Mouse (Mus musculus): ENCODE data around the gene Sesn2.
"Not testable (repeated sequence)": the region's sequence is repeated elsewhere in the genome, so short reads cannot be mapped to it uniquely, and the experiment has no call there.

The Sesn2 gene

GRCm38 (mm10) chr4:132513395-132514273, 3.3 kb upstream of the Sesn2 start:
- DNase-seq (ENCODE audit: low spot score): no peak

GRCm38 (mm10) chr4:132512080-132512479, 1.8 kb upstream of the Sesn2 start:
- no peak for DNase-seq (ENCODE audit: low spot score)

- peak; percentile 83 for DNase-seq (ENCODE audit: low spot score)
These were observed 542 bp downstream of the Sesn2 start for GRCm38 (mm10) chr4:132509621-132510296.

- DNase-seq (ENCODE audit: low spot score): no peak
These were observed 3.1 kb downstream of the Sesn2 start for GRCm38 (mm10) chr4:132507210-132507609.

GRCm38 (mm10) chr4:132506250-132506649, 4.1 kb downstream of the Sesn2 start:
- no peak for DNase-seq (ENCODE audit: low spot score)

GRCm38 (mm10) chr4:132505800-132506199, 4.5 kb downstream of the Sesn2 start:
- no peak for DNase-seq (ENCODE audit: low spot score)

- no peak for DNase-seq (ENCODE audit: low spot score)
These were observed 5.1 kb downstream of the Sesn2 start for GRCm38 (mm10) chr4:132505034-132505738.

- DNase-seq (ENCODE audit: low spot score): no peak
These were observed 7.0 kb downstream of the Sesn2 start for GRCm38 (mm10) chr4:132503344-132503743.

- DNase-seq (ENCODE audit: low spot score): no peak
These were observed 8.7 kb downstream of the Sesn2 start for GRCm38 (mm10) chr4:132501639-132502038.

- no peak for DNase-seq (ENCODE audit: low spot score)
These were observed 15.9 kb downstream of the Sesn2 start for GRCm38 (mm10) chr4:132494271-132494918.

- no peak for DNase-seq (ENCODE audit: low spot score)
These were observed 17.9 kb downstream of the Sesn2 start for GRCm38 (mm10) chr4:132492178-132493060.

GRCm38 (mm10) chr4:132491748-132492147, 18.6 kb downstream of the Sesn2 start:
- DNase-seq (ENCODE audit: low spot score): no peak

- DNase-seq (ENCODE audit: low spot score): no peak
These were observed 19.2 kb downstream of the Sesn2 start for GRCm38 (mm10) chr4:132491057-132491456.

- DNase-seq (ENCODE audit: low spot score): no peak
These were observed 19.9 kb downstream of the Sesn2 start for GRCm38 (mm10) chr4:132490273-132491010.

GRCm38 (mm10) chr4:132488976-132489375, 21.3 kb downstream of the Sesn2 start:
- no peak for DNase-seq (ENCODE audit: low spot score)

GRCm38 (mm10) chr4:132488521-132488920, 21.8 kb downstream of the Sesn2 start:
- DNase-seq (ENCODE audit: low spot score): no peak

- DNase-seq (ENCODE audit: low spot score): no peak
These were observed 25.5 kb downstream of the Sesn2 start for GRCm38 (mm10) chr4:132484820-132485219.

GRCm38 (mm10) chr4:132484231-132484630, 26.1 kb downstream of the Sesn2 start:
- DNase-seq (ENCODE audit: low spot score): no peak

GRCm38 (mm10) chr4:132482956-132483608, 27.2 kb downstream of the Sesn2 start:
- DNase-seq (ENCODE audit: low spot score): peak; percentile 40

GRCm38 (mm10) chr4:132482104-132482503, 28.2 kb downstream of the Sesn2 start:
- DNase-seq (ENCODE audit: low spot score): not testable (repeated sequence)

All from ovary, postnatal 36 days (tissue).